Mouse (Mus musculus) limb, embryonic 15.5 days (tissue): ENCODE results near the gene Tsr2. TPM values are rescaled to one million over a fixed set of nuclear protein-coding genes. Genes with fewer than 3 reads are reported as not detected.

ENCODE experiments used
- ATAC-seq: fragments of 200-750 bp; cut with Nextera tagmentation; 2 replicates; pipeline ENCODE4 v1.8.0; 2017; ENCODE audit warnings: low read depth, moderate TSS enrichment; ENCODE audit not compliant: insufficient number of reproducible peaks, low FRiP score, low TSS enrichment
- H3K27ac ChIP-seq: fragments of 300-500 bp; sonication (generic); 2 replicates; pipeline ENCODE4 v1.5.1; 2015; ENCODE audit warnings: moderate library complexity, mild to moderate bottlenecking, inconsistent platforms
- H3K27me3 ChIP-seq: fragments of 300-500 bp; sonication (generic); 2 replicates; pipeline ENCODE4 v1.6.1; 2015; ENCODE audit warnings: inconsistent platforms
- H3K36me3 ChIP-seq: fragments of 300-500 bp; sonication (generic); 2 replicates; pipeline ENCODE4 v1.6.1; 2015; ENCODE audit warnings: inconsistent platforms
- H3K4me1 ChIP-seq: fragments of 300-500 bp; sonication (generic); 2 replicates; pipeline ENCODE4 v1.6.1; 2015; ENCODE audit warnings: inconsistent platforms
- H3K4me2 ChIP-seq: fragments of 300-500 bp; sonication (generic); 2 replicates; pipeline ENCODE4 v1.6.1; 2015; ENCODE audit warnings: mild to moderate bottlenecking, inconsistent platforms
- H3K4me3 ChIP-seq: fragments of 300-500 bp; sonication (generic); 2 replicates; pipeline ENCODE4 v1.5.1; 2015; ENCODE audit warnings: mild to moderate bottlenecking, inconsistent platforms
- H3K9ac ChIP-seq: fragments of 300-500 bp; sonication (generic); 2 replicates; pipeline ENCODE4 v1.6.1; 2015; ENCODE audit warnings: inconsistent platforms
- H3K9me3 ChIP-seq: fragments of 300-500 bp; sonication (generic); 2 replicates; pipeline ENCODE4 v1.6.1; 2016; ENCODE audit warnings: inconsistent platforms
- WGBS: fragments of 180-500 bp; shearing (Covaris S2); methylation state at CpG from one replicate; pipeline ENCODE4 v1.1.7; 2015; 5-methylcytosine and 5-hydroxymethylcytosine counted together
- polyA plus RNA-seq: library from polyadenylated mRNA; unstranded; fragments of >200 nt; fragmentation: Nextera tagmentation; extraction: Ambion mirVana; gene quantifications from 2 replicates; pipeline ENCODE4 v1.2.1, GENCODE M21; 2015

Tsr2 gene
- 34.4 and 35.8 TPM in 2 replicates for polyA plus RNA-seq

- no peaks in the 10 kb centered on the region for H3K9me3 ChIP-seq
- peak within 1 kb of the TSS; percentile 69 for H3K27ac ChIP-seq
- H3K4me2 ChIP-seq, result peak within 1 kb of the TSS; percentile 41
- 31% methylated on average over 35 of the region's 35 CpGs for WGBS
- no peaks in the 10 kb centered on the region for H3K27me3 ChIP-seq
- ATAC-seq, result peak; percentile 69; the same call in 1 of the 2 replicates
- no peaks in the 10 kb centered on the region for H3K36me3 ChIP-seq
- H3K9ac ChIP-seq, result peak within 1 kb of the TSS; percentile 50
- peak within 1 kb of the TSS; percentile 59 for H3K4me3 ChIP-seq
- peaks cover 2% of the 10 kb centered on the region; the same call in 1 of the 2 replicates for H3K4me1 ChIP-seq
These were observed at the start of gene Tsr2 for GRCm38 (mm10) chrX:151096171-151097058. Gene Tsr2 (minus strand): TSS chrX:151096543.

GRCm38 (mm10) chrX:151132785-151133184 lies 36.4 kb upstream of the Tsr2 start:
- no peak overlapping the region for H3K9ac ChIP-seq
- no peaks in the 10 kb centered on the region for H3K4me1 ChIP-seq
- no peak overlapping the region for H3K4me2 ChIP-seq
- 0 out of 2 replicates have a peak, but pooled peaks cover 2% of the 10 kb centered on the region for H3K27me3 ChIP-seq
- H3K36me3 ChIP-seq, result no peaks in the 10 kb centered on the region
- H3K4me3 ChIP-seq, result no peak overlapping the region
- ATAC-seq, result no peak
- no peaks in the 10 kb centered on the region for H3K9me3 ChIP-seq
- WGBS, result 31% methylated on average over 10 of the region's 10 CpGs
- H3K27ac ChIP-seq, result no peak overlapping the region

- 0 out of 2 replicates have a peak, but pooled peaks cover 2% of the 10 kb centered on the region for H3K27me3 ChIP-seq
- H3K9me3 ChIP-seq, result no peaks in the 10 kb centered on the region
- no peak for ATAC-seq
- no peak overlapping the region for H3K4me2 ChIP-seq
- no peak overlapping the region for H3K4me3 ChIP-seq
- no peak overlapping the region for H3K27ac ChIP-seq
- no peak overlapping the region for H3K9ac ChIP-seq
- WGBS, result 79% methylated on average over 3 of the region's 3 CpGs
- H3K36me3 ChIP-seq, result no peaks in the 10 kb centered on the region
- no peaks in the 10 kb centered on the region for H3K4me1 ChIP-seq
These were observed 34.1 kb upstream of the Tsr2 start for GRCm38 (mm10) chrX:151130493-151130892.

GRCm38 (mm10) chrX:151123933-151124332 lies 27.6 kb upstream of the Tsr2 start:
- ATAC-seq, result no peak
- Histone ChIP-seq H3K9me3 (no peaks in the 10 kb centered on the region), H3K4me3 (no peak overlapping the region), H3K27ac (no peak overlapping the region), H3K9ac (no peak overlapping the region), H3K36me3 (no peaks in the 10 kb centered on the region), H3K4me1 (no peaks in the 10 kb centered on the region), H3K4me2 (no peak overlapping the region), H3K27me3 (no peaks in the 10 kb centered on the region)
- WGBS, result 73% methylated on average over 2 of the region's 2 CpGs

- Histone ChIP-seq H3K36me3 (no peaks in the 10 kb centered on the region), H3K9ac (no peak overlapping the region), H3K4me1 (no peaks in the 10 kb centered on the region), H3K27ac (no peak overlapping the region), H3K4me3 (no peak overlapping the region), H3K27me3 (no peaks in the 10 kb centered on the region), H3K4me2 (no peak overlapping the region), H3K9me3 (no peaks in the 10 kb centered on the region)
- ATAC-seq, result no peak
- 14% methylated on average over 2 of the region's 2 CpGs for WGBS
These were observed 21.1 kb upstream of the Tsr2 start for GRCm38 (mm10) chrX:151117432-151117831.

- WGBS, result 20% methylated on average over 7 of the region's 7 CpGs
- Histone ChIP-seq H3K4me1 (no peaks in the 10 kb centered on the region), H3K9me3 (no peaks in the 10 kb centered on the region), H3K9ac (no peak overlapping the region), H3K27ac (no peak overlapping the region), H3K36me3 (no peaks in the 10 kb centered on the region), H3K4me3 (no peak overlapping the region), H3K27me3 (no peaks in the 10 kb centered on the region), H3K4me2 (no peak overlapping the region)
- ATAC-seq, result no peak
These were observed 20.5 kb upstream of the Tsr2 start for GRCm38 (mm10) chrX:151116795-151117194.

GRCm38 (mm10) chrX:151107301-151108067 lies 11.1 kb upstream of the Tsr2 start:
- Histone ChIP-seq H3K4me2 (no peak overlapping the region), H3K36me3 (no peaks in the 10 kb centered on the region), H3K27me3 (peaks cover 10% of the 10 kb centered on the region; the same call in 1 of the 2 replicates), H3K4me1 (no peaks in the 10 kb centered on the region), H3K27ac (no peak overlapping the region), H3K9ac (no peak overlapping the region), H3K9me3 (no peaks in the 10 kb centered on the region), H3K4me3 (no peak overlapping the region)
- ATAC-seq, result no peak
- WGBS, result 49% methylated on average over 7 of the region's 7 CpGs

- no peaks in the 10 kb centered on the region for H3K9me3 ChIP-seq
- 0 out of 2 replicates have a peak, but pooled peaks cover 2% of the 10 kb centered on the region for H3K27me3 ChIP-seq
- H3K9ac ChIP-seq, result no peak overlapping the region
- no peaks in the 10 kb centered on the region for H3K4me1 ChIP-seq
- H3K4me3 ChIP-seq, result no peak overlapping the region
- H3K36me3 ChIP-seq, result peaks cover 48% of the 10 kb centered on the region
- H3K27ac ChIP-seq, result no peak overlapping the region
- no peak overlapping the region for H3K4me2 ChIP-seq
- ATAC-seq, result no peak
- WGBS, result 71% methylated on average over 1 of the region's 1 CpGs
These were observed 8.9 kb downstream of the Tsr2 start for GRCm38 (mm10) chrX:151087418-151087817.

GRCm38 (mm10) chrX:151085599-151085998 lies 10.7 kb downstream of the Tsr2 start:
- H3K4me2 ChIP-seq, result no peak overlapping the region
- no peak overlapping the region for H3K9ac ChIP-seq
- no peaks in the 10 kb centered on the region for H3K9me3 ChIP-seq
- H3K36me3 ChIP-seq, result peaks cover 53% of the 10 kb centered on the region
- no peak overlapping the region for H3K4me3 ChIP-seq
- no peak overlapping the region for H3K27ac ChIP-seq
- no peaks in the 10 kb centered on the region for H3K4me1 ChIP-seq
- no peak for ATAC-seq
- WGBS, result 74% methylated on average over 2 of the region's 2 CpGs
- H3K27me3 ChIP-seq, result 0 out of 2 replicates have a peak, but pooled peaks cover 2% of the 10 kb centered on the region

- Histone ChIP-seq H3K9me3 (no peaks in the 10 kb centered on the region), H3K9ac (no peak overlapping the region), H3K4me3 (no peak overlapping the region), H3K27ac (no peak overlapping the region), H3K27me3 (no peaks in the 10 kb centered on the region), H3K4me1 (no peaks in the 10 kb centered on the region), H3K4me2 (no peak overlapping the region), H3K36me3 (peaks cover 44% of the 10 kb centered on the region)
- no peak for ATAC-seq
- 72% methylated on average over 4 of the region's 4 CpGs for WGBS
These were observed 19.3 kb downstream of the Tsr2 start for GRCm38 (mm10) chrX:151076941-151077485.

GRCm38 (mm10) chrX:151076007-151076406 lies 20.3 kb downstream of the Tsr2 start:
- 88% methylated on average over 5 of the region's 5 CpGs for WGBS
- H3K4me2 ChIP-seq, result no peak overlapping the region
- H3K27me3 ChIP-seq, result no peaks in the 10 kb centered on the region
- H3K36me3 ChIP-seq, result peaks cover 50% of the 10 kb centered on the region
- no peak for ATAC-seq
- no peak overlapping the region for H3K9ac ChIP-seq
- no peaks in the 10 kb centered on the region for H3K4me1 ChIP-seq
- H3K4me3 ChIP-seq, result no peak overlapping the region
- no peaks in the 10 kb centered on the region for H3K9me3 ChIP-seq
- no peak overlapping the region for H3K27ac ChIP-seq
